Mouse (Mus musculus) spleen, postnatal 36 days (tissue): ENCODE measurements around the gene Olfr342.

ENCODE experiments used
- DNase-seq, 2 experiments: peaks; one replicate each; pipeline ENCODE4 v3.0.0; 2022; ENCODE audit warnings: low spot score in 2 of 2, mixed read lengths in 1 of 2

Gene Olfr342

GRCm38 (mm10) chr2:36524698-36525097, at the start of gene Olfr342:
Olfr342 (plus strand) TSS chr2:36524998.
- DNase-seq: no peak

GRCm38 (mm10) chr2:36482368-36482767, 42.4 kb upstream of the Olfr342 start, which contains the start of gene Olfr341:
Olfr341 (minus strand) TSS chr2:36482468.
- DNase-seq: no peak

GRCm38 (mm10) chr2:36565156-36565555, 40.4 kb downstream of the Olfr342 start:
- no peak for DNase-seq

- no peak for DNase-seq
Measured at GRCm38 (mm10) chr2:36566362-36566761, 41.6 kb downstream of the Olfr342 start, which contains the start of gene Olfr344. Olfr344 (plus strand) TSS chr2:36566662.

GRCm38 (mm10) chr2:36567022-36567421, 42.2 kb downstream of the Olfr342 start:
- DNase-seq: no peak

GRCm38 (mm10) chr2:36567845-36568244, 43.0 kb downstream of the Olfr342 start:
- DNase-seq: no peak
